Mouse (Mus musculus) heart, adult 18-20 months (tissue): ENCODE measurements around the gene Vmn1r40. TPM values are rescaled to one million over a fixed set of nuclear protein-coding genes. Genes with fewer than 3 reads are reported as not detected.

ENCODE experiments used
- DNase-seq, 2 experiments: peaks; one replicate each; pipeline ENCODE4 v3.0.0; 2021 to 2022; ENCODE audit warnings: mixed read lengths in 1 of 2
- long read RNA-seq, 2 experiments: library from polyadenylated mRNA; stranded (forward); transcript quantifications; one replicate each; pipeline ENCODE4 v2.0.0; 2021
- total RNA-seq, 2 experiments: library from RNA; stranded (reverse); gene quantifications; 2 replicates each; pipeline ENCODE4 v1.2.3; 2021

The Vmn1r40 gene
- total RNA-seq: not detected
- long read RNA-seq, experiment 1: 0 reads
- long read RNA-seq, experiment 2: 0 reads

GRCm38 (mm10) chr6:89707240-89707639 is at the start of gene Vmn1r40:
Gene Vmn1r40 (plus strand): TSS chr6:89707540.
- no peak for DNase-seq

- no peak for DNase-seq
Measured at GRCm38 (mm10) chr6:89658342-89658741, 49.0 kb upstream of the Vmn1r40 start.

- DNase-seq: peak; percentile 43 to 45
Measured at GRCm38 (mm10) chr6:89658931-89659330, 48.4 kb upstream of the Vmn1r40 start.

- peak; percentile 57 to 68 for DNase-seq
Measured at GRCm38 (mm10) chr6:89659692-89660423, 47.5 kb upstream of the Vmn1r40 start.

GRCm38 (mm10) chr6:89660490-89660889 is 46.9 kb upstream of the Vmn1r40 start:
- no peak for DNase-seq

- DNase-seq: no peak
Measured at GRCm38 (mm10) chr6:89662521-89662920, 44.8 kb upstream of the Vmn1r40 start.

GRCm38 (mm10) chr6:89665155-89665554 is 42.2 kb upstream of the Vmn1r40 start:
- DNase-seq: no peak

- no peak for DNase-seq
Measured at GRCm38 (mm10) chr6:89665667-89666066, 41.7 kb upstream of the Vmn1r40 start.

- no peak for DNase-seq
Measured at GRCm38 (mm10) chr6:89666976-89667375, 40.4 kb upstream of the Vmn1r40 start.

- no peak for DNase-seq
Measured at GRCm38 (mm10) chr6:89669556-89669955, 37.8 kb upstream of the Vmn1r40 start.

GRCm38 (mm10) chr6:89671431-89671830 is 35.9 kb upstream of the Vmn1r40 start:
- no peak for DNase-seq

GRCm38 (mm10) chr6:89672641-89673040 is 34.7 kb upstream of the Vmn1r40 start:
- DNase-seq: no peak

GRCm38 (mm10) chr6:89673135-89673780 is 34.1 kb upstream of the Vmn1r40 start:
- no peak for DNase-seq

- no peak for DNase-seq
Measured at GRCm38 (mm10) chr6:89678522-89678921, 28.8 kb upstream of the Vmn1r40 start.

GRCm38 (mm10) chr6:89679291-89679835 is 28.0 kb upstream of the Vmn1r40 start:
- peak; percentile 51 to 78 for DNase-seq

GRCm38 (mm10) chr6:89680155-89680554 is 27.2 kb upstream of the Vmn1r40 start:
- DNase-seq: peak; percentile 60 to 88

GRCm38 (mm10) chr6:89684231-89684630 is 23.1 kb upstream of the Vmn1r40 start:
- DNase-seq: no peak

GRCm38 (mm10) chr6:89687100-89687499 is 20.2 kb upstream of the Vmn1r40 start:
- DNase-seq: no peak

GRCm38 (mm10) chr6:89706624-89707023 is 716 bp upstream of the Vmn1r40 start:
- no peak for DNase-seq

GRCm38 (mm10) chr6:89718051-89718450 is 10.7 kb downstream of the Vmn1r40 start:
- DNase-seq: no peak

- no peak for DNase-seq
Measured at GRCm38 (mm10) chr6:89740466-89740865, 33.1 kb downstream of the Vmn1r40 start, which contains the start of gene Vmn1r41. Gene Vmn1r41 (plus strand): TSS chr6:89740766.

- DNase-seq: no peak
Measured at GRCm38 (mm10) chr6:89742811-89743210, 35.5 kb downstream of the Vmn1r40 start.
